Mouse (Mus musculus): ENCODE measurements around the gene Eps8l2. TPM values are rescaled to one million over a fixed set of nuclear protein-coding genes. Genes with fewer than 3 reads are reported as not detected.

Eps8l2 gene
- polyA plus RNA-seq, 1 experiment, result not detected

DNA sequence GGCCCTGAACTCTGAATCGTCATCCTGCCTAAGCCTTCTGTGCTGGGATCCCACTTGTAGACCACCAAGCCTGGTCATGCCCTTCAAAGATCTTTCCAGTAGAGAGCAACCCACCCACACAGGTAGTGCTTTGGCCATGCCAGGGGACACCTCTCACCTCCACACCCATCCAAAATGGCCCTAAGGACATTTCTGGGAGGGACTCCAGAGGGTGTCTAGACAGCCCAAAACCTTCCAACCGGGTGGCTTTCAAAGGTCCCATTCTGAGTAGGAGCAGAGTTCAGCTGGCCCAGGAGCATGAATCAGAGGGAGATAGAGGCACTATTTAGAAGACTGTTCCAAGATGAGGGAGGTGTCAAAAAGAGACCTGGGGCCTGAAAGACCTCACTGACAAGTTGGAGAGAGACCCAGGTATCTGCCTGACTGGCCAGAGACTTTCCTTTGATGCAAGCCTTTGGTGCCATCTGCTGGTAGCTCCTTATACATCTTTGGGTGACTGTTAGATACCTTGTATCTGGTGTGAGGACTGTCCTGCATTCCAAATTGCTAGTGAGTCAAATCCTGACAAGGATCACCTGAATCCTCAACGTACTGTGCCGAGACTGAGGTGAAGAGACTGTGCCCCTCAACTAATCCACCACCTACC is 24.5 kb downstream of the Eps8l2 start:
- Histone ChIP-seq H3K27ac (ENCODE audit: insufficient read depth, low read depth, low read length) (no peak overlapping the region), H3K4me1 (ENCODE audit: control insufficient read depth, insufficient read depth, low read length) (peaks cover 3% of the 10 kb centered on the region), H3K4me3 (ENCODE audit: insufficient read depth, low read length) (no peak overlapping the region)
- TF ChIP-seq POLR2A (IDR thresholded peaks at IDR 0.05; ENCODE audit: borderline replicate concordance, low read depth, low read length) (no peak), CTCF (IDR thresholded peaks at IDR 0.05; ENCODE audit: low read depth, low read length) (peak; percentile 56)

DNA sequence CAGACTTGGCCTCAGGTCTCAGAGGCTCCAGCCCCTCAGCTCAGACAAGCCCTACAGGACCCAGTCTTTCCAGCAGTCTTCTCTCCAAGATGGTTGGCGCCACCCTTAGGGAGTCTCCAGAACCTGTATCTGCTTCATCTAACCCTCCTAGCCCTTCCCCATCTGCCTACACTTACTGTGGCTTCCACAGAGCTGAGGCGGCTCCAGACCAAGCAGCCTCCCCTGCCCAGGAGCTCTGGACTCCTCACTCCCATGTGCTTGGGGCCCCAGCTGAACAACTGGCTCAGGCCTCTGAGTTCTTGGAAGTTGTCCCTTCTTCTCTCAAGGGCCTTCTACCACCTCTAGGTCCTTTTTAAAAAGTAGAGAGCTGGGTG is 25.1 kb downstream of the Eps8l2 start:
- Histone ChIP-seq H3K4me1 (ENCODE audit: control insufficient read depth, insufficient read depth, low read length) (peaks cover 6% of the 10 kb centered on the region), H3K4me3 (ENCODE audit: insufficient read depth, low read length) (no peak overlapping the region), H3K27ac (ENCODE audit: insufficient read depth, low read depth, low read length) (no peak overlapping the region)
- TF ChIP-seq POLR2A (IDR thresholded peaks at IDR 0.05; ENCODE audit: borderline replicate concordance, low read depth, low read length) (no peak), CTCF (IDR thresholded peaks at IDR 0.05; ENCODE audit: low read depth, low read length) (no peak)

DNA sequence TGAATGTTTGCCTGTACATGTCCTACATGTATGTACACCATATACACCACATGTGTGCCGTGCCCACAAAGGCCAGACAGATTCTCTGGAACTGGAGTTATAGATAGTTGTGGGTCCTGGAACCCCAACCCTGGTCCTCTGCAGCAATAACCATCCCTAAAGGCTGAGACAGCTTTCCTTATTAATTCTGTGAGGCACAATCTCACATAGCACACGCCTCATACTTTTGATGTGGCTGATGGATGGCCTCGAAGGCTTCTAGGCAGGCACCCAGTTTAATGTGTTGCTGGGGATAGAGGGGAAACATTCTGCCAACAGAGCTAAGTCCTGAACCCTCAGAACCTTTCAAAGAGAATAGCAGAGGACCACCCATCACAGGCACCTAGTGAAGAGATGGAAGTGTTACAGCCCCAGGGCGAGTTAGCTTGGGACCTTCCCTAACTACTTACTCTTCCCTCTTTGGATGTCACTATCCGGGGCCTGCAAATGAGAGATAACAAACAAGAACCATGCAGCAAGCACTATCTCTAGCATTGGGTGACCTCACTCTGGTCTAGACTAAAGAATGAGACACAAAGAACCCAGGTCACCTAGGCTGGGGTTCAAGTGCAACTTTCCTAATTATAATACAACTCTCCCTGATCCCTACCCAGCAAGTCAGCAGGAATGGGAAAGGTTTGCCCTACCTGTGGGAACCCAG is 25.8 kb downstream of the Eps8l2 start:
- H3K27ac ChIP-seq (ENCODE audit: insufficient read depth, low read depth, low read length), result no peak overlapping the region
- H3K4me3 ChIP-seq (ENCODE audit: insufficient read depth, low read length), result no peak overlapping the region
- peaks cover 13% of the 10 kb centered on the region for H3K4me1 ChIP-seq (ENCODE audit: control insufficient read depth, insufficient read depth, low read length)
- TF ChIP-seq CTCF (IDR thresholded peaks at IDR 0.05; ENCODE audit: low read depth, low read length) (no peak), POLR2A (IDR thresholded peaks at IDR 0.05; ENCODE audit: borderline replicate concordance, low read depth, low read length) (no peak)

DNA sequence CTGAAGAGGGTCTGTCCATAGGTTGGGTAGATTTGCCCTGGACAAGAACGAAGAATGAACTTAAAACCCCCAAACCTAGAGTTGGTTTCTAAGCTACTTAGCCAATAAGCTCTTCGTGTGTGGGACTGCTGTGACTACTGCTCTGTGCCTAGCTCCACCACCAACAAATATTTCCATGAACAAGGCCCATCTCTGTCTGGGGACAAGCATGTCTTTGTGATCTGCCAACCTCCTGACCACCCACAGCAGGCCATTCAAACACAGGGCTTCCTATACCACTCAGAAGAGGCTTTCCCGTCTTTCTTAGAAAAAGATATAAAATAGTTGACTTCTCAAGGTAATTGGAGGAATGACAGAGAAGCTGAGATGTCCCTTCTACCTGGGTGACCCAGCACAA is 26.4 kb downstream of the Eps8l2 start:
- peaks cover 18% of the 10 kb centered on the region for H3K4me1 ChIP-seq (ENCODE audit: control insufficient read depth, insufficient read depth, low read length)
- no peak overlapping the region for H3K4me3 ChIP-seq (ENCODE audit: insufficient read depth, low read length)
- TF ChIP-seq POLR2A (IDR thresholded peaks at IDR 0.05; ENCODE audit: borderline replicate concordance, low read depth, low read length) (no peak), CTCF (IDR thresholded peaks at IDR 0.05; ENCODE audit: low read depth, low read length) (no peak)
- H3K27ac ChIP-seq (ENCODE audit: insufficient read depth, low read depth, low read length), result no peak overlapping the region

DNA sequence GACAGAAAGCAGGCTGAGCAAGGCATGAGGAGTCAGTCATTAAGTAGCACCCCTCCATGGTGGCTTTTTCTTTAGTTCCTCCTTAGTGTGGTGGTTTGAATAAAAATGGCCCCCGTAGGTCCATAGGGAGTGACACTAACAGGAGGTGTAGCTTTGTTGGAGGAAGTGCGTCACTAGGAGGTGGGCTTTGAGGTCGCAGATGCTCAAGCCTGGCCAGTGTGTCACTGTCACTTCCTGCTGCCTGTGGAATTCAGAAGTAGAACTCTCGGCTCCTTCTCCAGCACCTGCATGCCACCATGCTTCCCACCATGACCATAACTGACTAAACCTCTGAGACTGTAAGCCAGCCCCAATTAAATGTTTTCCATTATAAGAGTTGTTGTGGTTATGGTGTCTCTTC is 28.7 kb downstream of the Eps8l2 start:
- Histone ChIP-seq H3K4me1 (ENCODE audit: control insufficient read depth, insufficient read depth, low read length) (peaks cover 36% of the 10 kb centered on the region), H3K27ac (ENCODE audit: insufficient read depth, low read depth, low read length) (no peak overlapping the region), H3K4me3 (ENCODE audit: insufficient read depth, low read length) (no peak overlapping the region)
- no peak for TF ChIP-seq CTCF (IDR thresholded peaks at IDR 0.05; ENCODE audit: low read depth, low read length)
- no peak for TF ChIP-seq POLR2A (IDR thresholded peaks at IDR 0.05; ENCODE audit: borderline replicate concordance, low read depth, low read length)

DNA sequence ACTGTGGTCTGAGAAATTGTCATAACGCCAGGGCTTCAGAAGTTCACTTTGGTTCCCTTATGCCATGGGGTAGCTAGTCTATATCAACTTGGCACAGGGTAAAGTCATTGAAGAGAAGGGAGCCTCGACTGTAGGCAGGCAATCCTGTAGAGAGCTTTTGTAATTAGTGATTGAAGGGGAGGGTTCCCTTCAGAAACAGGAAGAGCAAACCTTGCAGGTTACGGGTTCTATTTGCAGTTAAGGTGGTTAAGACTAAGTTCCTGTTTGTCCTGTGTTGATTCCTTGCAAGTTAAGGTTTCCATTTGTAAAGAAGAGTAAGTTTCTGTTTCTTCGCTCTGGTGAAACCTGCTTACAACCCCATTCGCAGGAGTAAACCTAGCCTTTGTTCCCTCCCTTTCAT is 31.2 kb downstream of the Eps8l2 start:
- Histone ChIP-seq H3K4me1 (ENCODE audit: control insufficient read depth, insufficient read depth, low read length) (peaks cover 49% of the 10 kb centered on the region), H3K4me3 (ENCODE audit: insufficient read depth, low read length) (no peak overlapping the region), H3K27ac (ENCODE audit: insufficient read depth, low read depth, low read length) (peak overlapping the region; percentile 79; the same call in 1 of the 2 replicates)
- TF ChIP-seq CTCF (IDR thresholded peaks at IDR 0.05; ENCODE audit: low read depth, low read length) (no peak), POLR2A (IDR thresholded peaks at IDR 0.05; ENCODE audit: borderline replicate concordance, low read depth, low read length) (no peak)

DNA sequence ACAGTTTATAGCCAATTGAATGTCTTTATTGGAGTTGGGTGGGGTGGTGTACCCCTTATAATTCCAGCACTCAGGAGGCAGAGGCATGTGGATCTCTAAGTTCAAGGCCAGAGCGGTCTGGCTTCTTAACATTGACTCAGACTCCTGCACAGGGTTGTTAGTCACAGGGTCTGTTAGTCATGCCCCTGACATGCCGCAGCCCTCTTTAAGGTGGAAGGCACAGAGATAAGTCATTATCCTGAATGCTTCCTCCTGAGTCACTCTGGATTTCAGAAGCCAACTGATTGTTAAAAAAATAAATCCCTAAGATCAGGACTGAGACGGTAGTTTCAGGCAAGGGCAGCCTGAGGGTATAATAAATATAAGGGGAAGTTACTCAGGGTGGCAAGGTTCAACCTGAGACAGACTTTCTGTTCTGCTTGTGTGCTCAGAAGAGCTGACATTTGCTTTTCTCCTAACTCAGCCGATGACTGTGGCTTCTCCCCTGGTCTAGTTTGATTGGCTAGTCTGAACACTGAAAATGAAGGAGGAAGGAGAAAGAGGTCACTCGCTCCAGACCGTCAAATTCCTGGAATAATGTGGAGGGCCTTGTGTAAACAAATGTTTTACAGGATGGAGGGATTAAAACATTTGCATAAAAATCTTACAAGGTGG is 33.4 kb downstream of the Eps8l2 start:
- Histone ChIP-seq H3K4me3 (ENCODE audit: insufficient read depth, low read length) (no peak overlapping the region), H3K4me1 (ENCODE audit: control insufficient read depth, insufficient read depth, low read length) (peaks cover 49% of the 10 kb centered on the region), H3K27ac (ENCODE audit: insufficient read depth, low read depth, low read length) (peak overlapping the region; percentile 79)
- TF ChIP-seq CTCF (IDR thresholded peaks at IDR 0.05; ENCODE audit: low read depth, low read length) (no peak), POLR2A (IDR thresholded peaks at IDR 0.05; ENCODE audit: borderline replicate concordance, low read depth, low read length) (no peak)

DNA sequence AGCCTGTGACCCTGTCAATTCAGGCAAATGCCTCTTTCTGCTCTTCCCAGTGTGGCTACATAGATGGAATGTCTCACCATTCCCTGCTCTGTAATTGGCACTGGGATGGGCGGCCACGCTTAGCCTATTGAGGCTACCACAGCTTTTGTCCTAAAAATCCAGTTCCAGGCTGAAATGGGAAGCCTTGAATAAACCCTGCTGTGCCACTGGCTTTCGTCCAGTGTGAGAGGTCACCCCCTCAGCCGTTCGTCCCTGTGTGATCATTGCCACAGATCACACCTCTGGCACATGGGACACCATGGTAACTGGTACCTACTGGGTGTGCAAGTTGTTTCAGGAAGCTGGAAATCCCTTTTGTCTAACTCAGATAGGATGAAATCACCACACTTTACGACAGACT is 34.9 kb downstream of the Eps8l2 start:
- H3K4me3 ChIP-seq (ENCODE audit: insufficient read depth, low read length), result no peak overlapping the region
- TF ChIP-seq POLR2A (IDR thresholded peaks at IDR 0.05; ENCODE audit: borderline replicate concordance, low read depth, low read length) (no peak), CTCF (IDR thresholded peaks at IDR 0.05; ENCODE audit: low read depth, low read length) (no peak)
- no peak overlapping the region; the same call in 1 of the 2 replicates for H3K27ac ChIP-seq (ENCODE audit: insufficient read depth, low read depth, low read length)
- H3K4me1 ChIP-seq (ENCODE audit: control insufficient read depth, insufficient read depth, low read length), result peaks cover 45% of the 10 kb centered on the region

DNA sequence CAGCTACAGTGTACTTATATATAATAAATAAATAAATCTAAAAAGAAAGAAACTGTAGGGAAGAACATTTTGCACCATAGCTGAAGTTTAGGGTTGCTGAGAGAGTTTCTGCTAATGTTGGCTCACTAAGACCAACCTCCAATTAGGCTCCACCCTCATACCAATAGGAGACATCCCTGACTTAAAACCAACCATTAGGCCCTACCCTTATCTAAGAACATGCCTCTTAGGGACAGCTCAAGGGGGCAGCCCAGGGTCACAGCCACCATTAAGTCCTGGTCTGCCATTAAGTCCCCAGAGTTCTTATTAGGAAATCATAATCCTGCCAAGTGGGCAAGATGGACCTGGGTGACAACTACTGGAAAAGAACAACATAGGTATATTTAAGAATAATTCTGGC is 35.7 kb downstream of the Eps8l2 start:
- no peak overlapping the region for H3K4me3 ChIP-seq (ENCODE audit: insufficient read depth, low read length)
- no peak for TF ChIP-seq CTCF (IDR thresholded peaks at IDR 0.05; ENCODE audit: low read depth, low read length)
- TF ChIP-seq POLR2A (IDR thresholded peaks at IDR 0.05; ENCODE audit: borderline replicate concordance, low read depth, low read length), result no peak
- peaks cover 40% of the 10 kb centered on the region for H3K4me1 ChIP-seq (ENCODE audit: control insufficient read depth, insufficient read depth, low read length)
- no peak overlapping the region for H3K27ac ChIP-seq (ENCODE audit: insufficient read depth, low read depth, low read length)

DNA sequence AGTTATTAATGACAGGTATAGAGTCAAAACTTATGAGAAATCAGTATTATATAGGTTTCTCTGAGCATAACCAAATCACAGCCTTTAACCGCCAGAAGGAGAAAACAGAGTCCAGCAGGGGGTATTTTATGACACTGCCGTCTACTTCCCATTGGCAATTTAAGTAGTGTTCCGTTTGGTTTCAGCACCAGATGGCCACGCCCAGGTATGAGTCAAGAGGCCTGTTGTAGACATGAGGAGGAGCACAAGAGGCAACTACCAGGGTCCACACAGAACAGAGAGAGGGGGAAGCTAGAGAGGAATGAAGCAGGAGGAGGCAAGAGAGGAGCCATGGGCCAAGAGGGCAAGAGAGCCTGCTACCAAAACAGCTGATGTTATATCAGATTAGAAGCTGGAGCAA is 40.9 kb downstream of the Eps8l2 start:
- TF ChIP-seq CTCF (IDR thresholded peaks at IDR 0.05; ENCODE audit: low read depth, low read length) (no peak), POLR2A (IDR thresholded peaks at IDR 0.05; ENCODE audit: borderline replicate concordance, low read depth, low read length) (no peak)
- H3K27ac ChIP-seq (ENCODE audit: insufficient read depth, low read depth, low read length), result peak overlapping the region; percentile 62
- H3K4me3 ChIP-seq (ENCODE audit: insufficient read depth, low read length), result no peak overlapping the region
- peaks cover 36% of the 10 kb centered on the region for H3K4me1 ChIP-seq (ENCODE audit: control insufficient read depth, insufficient read depth, low read length)

Measured in bone marrow macrophage, adult 2 months (primary cell).